Comparison of ENCODE assay signal across 23 mouse cellular contexts in genomic region chr11:87001217-87001616, GRCm38 (mm10). TPM values are rescaled to one million over a fixed set of nuclear protein-coding genes. Genes with fewer than 3 reads are reported as not detected.
DNase-seq lines count a peak whose midpoint lies in the region; ATAC-seq and TF ChIP-seq lines count a peak whose summit lies in the region.
"Had no signal": no experiment of that assay in that cellular context is flagged by ENCODE, and none has a peak within 500 bp of the region (broad histone marks: within the 10 kb centered on the region; RNA-seq: fewer than 3 reads in every experiment).

No protein-coding gene starts in this region.

- H3K27ac ChIP-seq in MEL (ENCODE audit: control insufficient read depth, low read depth, low read length), result no peak overlapping the region
- H3K27ac ChIP-seq in cortical plate, adult 2 months (ENCODE audit: insufficient read depth, low read length), result peak overlapping the region; percentile 40; the same call in 1 of the 2 replicates
- H3K27ac ChIP-seq in forebrain, embryonic 15.5 days (replicated peaks), result no peak overlapping the region
- H3K27ac ChIP-seq: embryonic facial prominence, embryonic 13.5 days; embryonic facial prominence, embryonic 15.5 days; forebrain, embryonic 10.5 days; forebrain, embryonic 12.5 days had no signal

- TF ChIP-seq CTCF in MEL (IDR thresholded peaks at IDR 0.05 in 2 of 3, conservative IDR thresholded peaks at IDR 0.05 in 1 of 3; ENCODE audit: control insufficient read depth in 1 of 3, insufficient read depth in 1 of 3, low read depth in 2 of 3, low read length in 3 of 3, poor library complexity in 1 of 3, severe bottlenecking in 1 of 3), result no peak
- TF ChIP-seq CTCF in cortical plate, adult 2 months (IDR thresholded peaks at IDR 0.05; ENCODE audit: extremely low read depth, insufficient read depth, low read length), result no peak

- ATAC-seq in megakaryocyte progenitor cell, adult 5-6 weeks (replicated peaks; ENCODE audit: poor library complexity), result 0 out of 2 replicates have a peak, but pooled peaks have one; percentile 17
- no peak for ATAC-seq in forebrain, embryonic 15.5 days (replicated peaks)
- ATAC-seq: activated CD4-positive, CD25-positive, alpha-beta regulatory T cell, adult 4 months; forebrain, embryonic 14.5 days; forebrain, postnatal 0 days; Patski had no signal

- DNase-seq in MEL (ENCODE audit: low read depth, low spot score), result peak; percentile 65
- no peak for DNase-seq in left cerebral cortex, postnatal 4 days
- DNase-seq: adrenal gland, adult 8-10 months; adrenal gland, postnatal 14 days; adrenal gland, postnatal 36 days; cerebellum, adult 11-12 months; cerebellum, adult 2 months; cerebellum, adult 9-10 months; cerebellum, postnatal 10 days; cerebellum, postnatal 25 days; embryo, embryonic 11 days; forebrain, postnatal 0 days had no signal

- TF ChIP-seq EP300 in MEL (IDR thresholded peaks at IDR 0.05; ENCODE audit: low read depth in 1 of 2, low read length in 2 of 2), result peak; percentile 68 to 86

- H3K36me3 ChIP-seq in MEL (ENCODE audit: control insufficient read depth in 1 of 2, insufficient read depth in 2 of 2, low read length in 2 of 2), result peaks cover 0 to 11% of the 10 kb centered on the region in 2 experiments; a peak in 2 of 4 replicates
- H3K36me3 ChIP-seq in forebrain, embryonic 15.5 days, result no peaks in the 10 kb centered on the region
- H3K36me3 ChIP-seq: embryonic facial prominence, embryonic 13.5 days; embryonic facial prominence, embryonic 15.5 days; forebrain, embryonic 10.5 days; forebrain, embryonic 12.5 days had no signal

- H3K4me2 ChIP-seq in forebrain, embryonic 15.5 days (replicated peaks), result no peak overlapping the region
- H3K4me2 ChIP-seq: embryonic facial prominence, embryonic 13.5 days; embryonic facial prominence, embryonic 15.5 days; forebrain, embryonic 12.5 days had no signal

- no peak overlapping the region for H3K9ac ChIP-seq in MEL (ENCODE audit: control insufficient read depth, low read depth, low read length, poor library complexity, severe bottlenecking)
- H3K9ac ChIP-seq in forebrain, embryonic 15.5 days (replicated peaks), result no peak overlapping the region
- H3K9ac ChIP-seq: embryonic facial prominence, embryonic 13.5 days; embryonic facial prominence, embryonic 15.5 days; forebrain, embryonic 12.5 days; forebrain, postnatal 0 days had no signal

- no peaks in the 10 kb centered on the region for H3K9me3 ChIP-seq in MEL (replicated peaks; ENCODE audit: insufficient read depth, low read length)
- no peaks in the 10 kb centered on the region for H3K9me3 ChIP-seq in forebrain, embryonic 15.5 days
- H3K9me3 ChIP-seq: embryonic facial prominence, embryonic 13.5 days; embryonic facial prominence, embryonic 15.5 days; forebrain, embryonic 10.5 days; forebrain, embryonic 12.5 days had no signal

- TF ChIP-seq RAD21 in MEL (IDR thresholded peaks at IDR 0.05; ENCODE audit: low read depth, low read length), result no peak

- TF ChIP-seq POLR2A in MEL (IDR thresholded peaks at IDR 0.05; ENCODE audit: control insufficient read depth in 1 of 2, insufficient read depth in 1 of 2, low read depth in 1 of 2, low read length in 2 of 2, poor library complexity in 1 of 2), result no peak
- TF ChIP-seq POLR2A in cortical plate, adult 2 months (IDR thresholded peaks at IDR 0.05; ENCODE audit: extremely low read depth, insufficient read depth, low read length), result no peak

- 90% methylated on average over 8 of the region's 8 CpGs for WGBS in forebrain, embryonic 15.5 days

- H3K4me1 ChIP-seq in MEL (ENCODE audit: control insufficient read depth in 1 of 2, insufficient read depth in 2 of 2, low read length in 2 of 2), result peaks cover 5 to 18% of the 10 kb centered on the region in 2 experiments
- no peaks in the 10 kb centered on the region for H3K4me1 ChIP-seq in cortical plate, adult 2 months (ENCODE audit: control insufficient read depth, insufficient read depth, low read length)
- peaks cover 2% of the 10 kb centered on the region; the same call in 1 of the 2 replicates for H3K4me1 ChIP-seq in forebrain, embryonic 15.5 days
- H3K4me1 ChIP-seq: embryonic facial prominence, embryonic 15.5 days had no signal

- H3K27me3 ChIP-seq in MEL (ENCODE audit: control insufficient read depth in 1 of 2, insufficient read depth in 2 of 2, low read length in 2 of 2), result no peaks in the 10 kb centered on the region
- H3K27me3 ChIP-seq in forebrain, embryonic 15.5 days, result no peaks in the 10 kb centered on the region
- H3K27me3 ChIP-seq: embryonic facial prominence, embryonic 13.5 days; embryonic facial prominence, embryonic 15.5 days; forebrain, embryonic 12.5 days; Patski had no signal

- no peaks in the 10 kb centered on the region for H3K79me2 ChIP-seq in MEL (ENCODE audit: control insufficient read depth, insufficient read depth, low read length, poor library complexity)

- H3K4me3 ChIP-seq in MEL (ENCODE audit: control insufficient read depth in 1 of 2, insufficient read depth in 1 of 2, low read depth in 2 of 2, low read length in 2 of 2), result peak overlapping the region; percentile 21 to 31; a peak in 3 of 4 replicates
- H3K4me3 ChIP-seq in cortical plate, adult 2 months (ENCODE audit: insufficient read depth, low read length), result no peak overlapping the region
- no peak overlapping the region for H3K4me3 ChIP-seq in forebrain, embryonic 15.5 days
- H3K4me3 ChIP-seq: embryonic facial prominence, embryonic 13.5 days; embryonic facial prominence, embryonic 15.5 days; erythroblast, embryonic 14.5 days; forebrain, embryonic 10.5 days; forebrain, embryonic 12.5 days had no signal

- intact Hi-C loops in left cerebral cortex, postnatal 4 days (cut with DNase I), result no loop called here

TF ChIP-seq in MEL, 35 proteins besides CTCF, POLR2A, EP300 and RAD21 (continues in another document):
- no peak for TF ChIP-seq GABPA (IDR thresholded peaks at IDR 0.05; ENCODE audit: low read depth, low read length)
- TF ChIP-seq MAX (IDR thresholded peaks at IDR 0.05; ENCODE audit: low read length), result no peak
- no peak for TF ChIP-seq POLR2AphosphoS5 (IDR thresholded peaks at IDR 0.05; ENCODE audit: borderline replicate concordance, low read depth, low read length)
- TF ChIP-seq ETS1 (IDR thresholded peaks at IDR 0.05; ENCODE audit: low read depth, low read length), result peak; percentile 78
- TF ChIP-seq JUND (IDR thresholded peaks at IDR 0.05; ENCODE audit: low read depth, low read length), result no peak
- TF ChIP-seq SIN3A (IDR thresholded peaks at IDR 0.05; ENCODE audit: low read length), result peak; percentile 60; the same call in 1 of the 2 replicates
- TF ChIP-seq SMC3 (IDR thresholded peaks at IDR 0.05; ENCODE audit: low read depth, low read length), result no peak
- no peak for TF ChIP-seq BHLHE40 (IDR thresholded peaks at IDR 0.05; ENCODE audit: borderline replicate concordance, low read depth, low read length)
- 0 out of 2 replicates have a peak, but pooled peaks have one; percentile 49 for TF ChIP-seq MAFK (IDR thresholded peaks at IDR 0.05; ENCODE audit: borderline replicate concordance, low read depth, low read length)
- TF ChIP-seq HCFC1 (IDR thresholded peaks at IDR 0.05; ENCODE audit: low read depth, low read length), result no peak
- no peak for TF ChIP-seq TBP (IDR thresholded peaks at IDR 0.05; ENCODE audit: low read depth, low read length)
- no peak for TF ChIP-seq NELFE (IDR thresholded peaks at IDR 0.05; ENCODE audit: low read depth, low read length)
- no peak for TF ChIP-seq KAT2A (conservative IDR thresholded peaks at IDR 0.05; ENCODE audit: low read depth, low read length)
- no peak for TF ChIP-seq MYB (IDR thresholded peaks at IDR 0.05; ENCODE audit: low read depth, low read length)
- TF ChIP-seq MAZ (IDR thresholded peaks at IDR 0.05; ENCODE audit: low read depth, low read length), result peak; percentile 85
- peak; percentile 54 for TF ChIP-seq TCF12 (IDR thresholded peaks at IDR 0.05; ENCODE audit: low read depth, low read length)
- no peak for TF ChIP-seq E2F4 (IDR thresholded peaks at IDR 0.05; ENCODE audit: borderline replicate concordance, low read depth, low read length)
- TF ChIP-seq MXI1 (IDR thresholded peaks at IDR 0.05; ENCODE audit: low read depth, low read length), result 0 out of 2 replicates have a peak, but pooled peaks have one; percentile 45
- TF ChIP-seq ELF1 (IDR thresholded peaks at IDR 0.05; ENCODE audit: low read depth, low read length), result peak; percentile 65
- no peak for TF ChIP-seq ZC3H11A (IDR thresholded peaks at IDR 0.05; ENCODE audit: low read depth, low read length)
- TF ChIP-seq ZMIZ1 (IDR thresholded peaks at IDR 0.05; ENCODE audit: low read depth, low read length), result no peak
- TF ChIP-seq UBTF (IDR thresholded peaks at IDR 0.05; ENCODE audit: borderline replicate concordance, insufficient read depth, low read depth, low read length), result no peak
- TF ChIP-seq RCOR1 (IDR thresholded peaks at IDR 0.05; ENCODE audit: low read depth, low read length), result peak; percentile 92
- peak; percentile 47; the same call in 1 of the 2 replicates for TF ChIP-seq USF1 (IDR thresholded peaks at IDR 0.05; ENCODE audit: low read depth, low read length)
- TF ChIP-seq MEF2A (IDR thresholded peaks at IDR 0.05; ENCODE audit: extremely low read depth, insufficient replicate concordance, low read depth, low read length, poor library complexity, severe bottlenecking), result no peak
- TF ChIP-seq ZKSCAN1 (IDR thresholded peaks at IDR 0.05; ENCODE audit: low read depth, low read length), result no peak
- peak; percentile 80 for TF ChIP-seq GATA1 (IDR thresholded peaks at IDR 0.05; ENCODE audit: low read depth, low read length)
- TF ChIP-seq USF2 (IDR thresholded peaks at IDR 0.05; ENCODE audit: borderline replicate concordance in 1 of 2, insufficient read depth in 1 of 2, low read depth in 1 of 2, low read length in 2 of 2), result no peak
- no peak for TF ChIP-seq TAL1 (IDR thresholded peaks at IDR 0.05; ENCODE audit: low read length)
- no peak for TF ChIP-seq POLR2AphosphoS2 (IDR thresholded peaks at IDR 0.05; ENCODE audit: low read length)
- no peak for TF ChIP-seq MYC (IDR thresholded peaks at IDR 0.05; ENCODE audit: low read depth, low read length)
- TF ChIP-seq CHD1 (IDR thresholded peaks at IDR 0.05; ENCODE audit: low read depth, low read length), result no peak

RNA-seq across cellular contexts. Expression of gene Ypel2, which starts 7.7 kb away (rescaled TPM):
- 0.23 and 0.33 TPM in 2 replicates for total RNA-seq in MEL (2012; rRNA removed)
- under 1 TPM in 1 of 2 experiments, not detected in 1; 0.52 TPM for polyA plus RNA-seq in MEL (2012; ENCODE audit: insufficient read depth in 1 of 2, insufficient read length in 2 of 2, low read depth in 1 of 2, low replicate concordance in 2 of 2, missing spikeins in 1 of 2)
- polyA plus RNA-seq in cortical plate, adult 2 months (2012; rRNA removed), result 27.6 and 32.6 TPM in 2 replicates
- 6.8 and 8.6 TPM in 2 replicates for total RNA-seq in megakaryocyte progenitor cell, adult 5-6 weeks (2015)
- 5.8 and 6.2 TPM in 2 replicates for total RNA-seq in megakaryocyte progenitor cell, adult 5-6 weeks (2017)
- polyA plus RNA-seq in forebrain, embryonic 15.5 days (2015; fragmentation: Nextera tagmentation; extraction: Ambion mirVana), result 8.1 and 8.3 TPM in 2 replicates
- total RNA-seq in left cerebral cortex, postnatal 4 days (2021), result 1 to 10 TPM; 6.0 to 6.4 TPM

Comparison
In these comparisons a context has a peak if more than half of its experiments do, and no peak if none do; other contexts are left out.
1. H3K4me3 ChIP-seq: peak in MEL (2 of 2); none in cortical plate, adult 2 months (single experiment) and forebrain, embryonic 15.5 days (single experiment).